Mouse (Mus musculus) neural tube, embryonic 14.5 days (tissue): ENCODE results near the gene 1110002E22Rik. TPM values are rescaled to one million over a fixed set of nuclear protein-coding genes. Genes with fewer than 3 reads are reported as not detected.
A peak's percentile ranks its signal among the peaks of the same experiment; 100 is the strongest.

ENCODE experiments used
- ATAC-seq: fragments of 200-750 bp; cut with Nextera tagmentation; 2 replicates; pipeline ENCODE4 v1.8.0; 2017; ENCODE audit warnings: low read depth, mild to moderate bottlenecking, moderate TSS enrichment, moderate library complexity
- H3K27ac ChIP-seq: fragments of 300-500 bp; sonication (generic); 2 replicates; pipeline ENCODE4 v1.5.1; 2014; ENCODE audit warnings: low read depth, mild to moderate bottlenecking, control low read depth, low read length, moderate library complexity, mixed read lengths
- H3K27me3 ChIP-seq: fragments of 300-500 bp; sonication (generic); 2 replicates; pipeline ENCODE4 v1.6.1; 2014; ENCODE audit warnings: low read length; ENCODE audit not compliant: control insufficient read depth, insufficient read depth
- H3K36me3 ChIP-seq: fragments of 300-500 bp; sonication (generic); 2 replicates; pipeline ENCODE4 v1.6.1; 2014; ENCODE audit warnings: low read length, mixed read lengths; ENCODE audit not compliant: control insufficient read depth, insufficient read depth
- H3K4me1 ChIP-seq: fragments of 300-500 bp; sonication (generic); 2 replicates; pipeline ENCODE4 v1.6.1; 2014; ENCODE audit warnings: low read length; ENCODE audit not compliant: control insufficient read depth, insufficient read depth
- H3K4me2 ChIP-seq: fragments of 300-500 bp; sonication (generic); 2 replicates; pipeline ENCODE4 v1.6.1; 2014; ENCODE audit warnings: mild to moderate bottlenecking, low read depth, low read length, control low read depth
- H3K4me3 ChIP-seq: fragments of 300-500 bp; sonication (generic); 2 replicates; pipeline ENCODE4 v1.5.1; 2014; ENCODE audit warnings: low read depth, low read length, control low read depth, mixed read lengths
- H3K9ac ChIP-seq: fragments of 300-500 bp; sonication (generic); replicated peaks from 2 replicates; pipeline ENCODE4 v1.6.1; 2014; ENCODE audit warnings: low read depth, mild to moderate bottlenecking, control low read depth, low read length, mixed read lengths
- H3K9me3 ChIP-seq: fragments of 300-500 bp; sonication (generic); 2 replicates; pipeline ENCODE4 v1.6.1; 2016; ENCODE audit warnings: low read length; ENCODE audit not compliant: control insufficient read depth
- WGBS: fragments of 180-500 bp; shearing (Covaris S2); extraction: QIAGEN DNeasy Blood & Tissue Kit; methylation state at CpG from one replicate; pipeline ENCODE4 v1.1.7; 2014; 5-methylcytosine and 5-hydroxymethylcytosine counted together
- polyA plus RNA-seq: library from polyadenylated mRNA; unstranded; fragments of >200 nt; fragmentation: Nextera tagmentation; extraction: Ambion mirVana; gene quantifications from 2 replicates; pipeline ENCODE4 v1.2.1, GENCODE M21; 2014

The 1110002E22Rik gene
- 0.01 and 0.08 TPM in 2 replicates for polyA plus RNA-seq

DNA sequence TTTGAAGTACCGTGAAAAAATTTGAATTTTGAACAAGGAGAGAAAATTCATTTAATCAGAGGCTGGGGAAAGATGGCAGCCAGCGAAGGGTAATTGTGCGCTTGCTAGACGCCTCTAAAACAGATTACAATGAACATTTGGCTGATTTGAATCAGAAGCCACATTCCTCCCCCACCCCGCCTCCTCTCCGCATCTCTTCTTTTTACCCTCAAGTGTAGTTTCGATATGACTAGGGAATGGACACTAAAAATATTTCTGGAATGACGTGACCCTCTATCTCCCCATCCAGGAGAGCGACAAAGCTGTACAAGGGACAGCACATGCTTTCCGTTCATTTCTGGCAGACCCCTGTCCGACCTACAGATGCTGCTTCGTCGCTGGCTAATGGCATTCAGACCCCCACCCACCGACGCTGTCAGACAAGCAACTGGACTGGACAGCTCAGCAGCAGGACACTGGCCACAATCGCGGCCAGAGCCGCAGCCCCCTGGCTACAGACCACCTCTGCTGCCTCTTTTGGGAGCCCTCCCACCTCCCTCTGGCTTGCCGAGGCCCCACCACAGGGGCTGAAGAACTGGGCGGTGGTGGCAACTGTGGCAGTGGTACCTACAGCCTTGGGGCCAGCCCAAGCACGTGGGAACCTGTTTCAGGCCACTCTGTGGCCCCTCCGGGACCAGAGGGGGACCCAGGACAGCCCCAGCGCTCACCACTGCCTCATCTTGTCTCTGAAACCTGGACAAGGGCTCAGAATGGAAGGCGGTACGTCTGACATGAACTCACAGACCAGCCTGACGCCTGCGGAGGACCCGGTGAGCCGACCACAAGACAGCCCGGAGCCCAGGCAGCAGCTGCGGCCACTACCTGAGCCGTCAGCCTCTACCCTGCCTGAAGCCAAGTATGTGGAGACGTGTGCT lies at the start of gene 1110002E22Rik:
1110002E22Rik (plus strand) TSS at position 321 of the 914 bp plus-strand sequence.
- Histone ChIP-seq H3K9me3 (no peaks in the 10 kb centered on the region), H3K27me3 (no peaks in the 10 kb centered on the region), H3K36me3 (no peaks in the 10 kb centered on the region), H3K4me3 (no peak within 1 kb of the TSS), H3K4me2 (no peak within 1 kb of the TSS), H3K27ac (no peak within 1 kb of the TSS), H3K9ac (no peak within 1 kb of the TSS), H3K4me1 (0 out of 2 replicates have a peak, but pooled peaks cover 2% of the 10 kb centered on the region)
- peak; percentile 39 for ATAC-seq
- 74% methylated on average over 33 of the region's 33 CpGs for WGBS

- no peaks in the 10 kb centered on the region for H3K27me3 ChIP-seq
- H3K4me1 ChIP-seq: no peaks in the 10 kb centered on the region
- peak overlapping the region; percentile 32 for H3K4me2 ChIP-seq
- 40% methylated on average over 12 of the region's 12 CpGs for WGBS
- peak; percentile 90 for ATAC-seq
- H3K9ac ChIP-seq: no peak overlapping the region
- H3K4me3 ChIP-seq: 0 out of 2 replicates have a peak overlapping the region, but pooled peaks have one; percentile 3
- H3K27ac ChIP-seq: no peak overlapping the region
- no peaks in the 10 kb centered on the region for H3K9me3 ChIP-seq
- no peaks in the 10 kb centered on the region for H3K36me3 ChIP-seq
Measured at GRCm38 (mm10) chr3:138016810-138017209, 48.0 kb upstream of the 1110002E22Rik start.

DNA sequence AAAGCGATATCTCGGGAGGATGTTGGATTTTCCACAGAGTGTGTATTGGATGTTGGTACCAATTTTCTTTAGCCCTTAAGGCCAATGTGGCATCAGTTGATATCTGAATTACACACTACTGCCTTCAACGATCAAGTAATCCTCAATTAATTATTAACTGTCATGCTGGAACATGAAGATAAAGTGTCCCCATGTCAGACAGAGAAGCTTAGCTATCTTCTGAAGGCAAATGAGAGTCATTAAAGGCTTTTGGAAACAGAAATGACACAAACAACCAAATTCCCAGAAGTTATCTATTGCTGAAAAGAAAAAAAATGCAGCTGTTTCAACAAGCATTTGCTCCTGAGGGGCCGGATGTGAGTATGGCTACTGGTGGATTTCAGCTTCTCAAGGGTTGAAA lies 42.8 kb upstream of the 1110002E22Rik start:
- Histone ChIP-seq H3K9me3 (no peaks in the 10 kb centered on the region), H3K27me3 (no peaks in the 10 kb centered on the region), H3K4me3 (no peak overlapping the region), H3K4me2 (no peak overlapping the region), H3K27ac (no peak overlapping the region), H3K9ac (no peak overlapping the region), H3K4me1 (no peaks in the 10 kb centered on the region), H3K36me3 (no peaks in the 10 kb centered on the region)
- WGBS: 89% methylated on average over 4 of the region's 4 CpGs
- ATAC-seq: no peak

- Histone ChIP-seq H3K4me3 (no peak overlapping the region), H3K27ac (no peak overlapping the region), H3K9me3 (no peaks in the 10 kb centered on the region), H3K4me1 (no peaks in the 10 kb centered on the region), H3K9ac (no peak overlapping the region), H3K36me3 (no peaks in the 10 kb centered on the region), H3K4me2 (no peak overlapping the region), H3K27me3 (no peaks in the 10 kb centered on the region)
- ATAC-seq: no peak
- WGBS: 87% methylated on average over 4 of the region's 4 CpGs
Measured at GRCm38 (mm10) chr3:138022651-138023050, 42.2 kb upstream of the 1110002E22Rik start.

DNA sequence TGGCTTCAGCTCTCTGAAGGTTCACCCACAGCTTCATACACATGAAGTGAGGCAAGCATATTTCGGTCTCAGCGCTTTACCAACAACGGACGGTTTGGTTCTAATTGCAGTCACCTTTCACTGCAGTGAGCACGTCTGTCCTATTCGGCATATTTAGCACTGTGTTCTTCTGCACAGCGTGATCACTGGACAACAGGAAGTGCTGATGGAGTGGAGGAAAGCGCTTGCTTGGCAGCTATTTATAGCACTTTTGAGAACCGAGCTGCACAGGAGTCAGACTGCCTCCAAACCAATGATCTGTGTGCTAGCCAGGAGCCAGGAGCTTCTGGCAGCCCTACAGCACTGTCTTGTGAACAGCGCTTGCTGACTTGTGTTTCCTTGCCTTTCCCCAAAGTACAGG lies 38.6 kb upstream of the 1110002E22Rik start:
- no peaks in the 10 kb centered on the region for H3K36me3 ChIP-seq
- ATAC-seq: no peak
- 78% methylated on average over 10 of the region's 10 CpGs for WGBS

GRCm38 (mm10) chr3:138027575-138028362 lies 37.1 kb upstream of the 1110002E22Rik start:
- H3K4me3 ChIP-seq: no peak overlapping the region
- no peaks in the 10 kb centered on the region for H3K27me3 ChIP-seq
- H3K27ac ChIP-seq: no peak overlapping the region
- H3K9ac ChIP-seq: no peak overlapping the region
- no peaks in the 10 kb centered on the region for H3K4me1 ChIP-seq
- H3K4me2 ChIP-seq: no peak overlapping the region
- no peak for ATAC-seq
- WGBS: 88% methylated on average over 5 of the region's 5 CpGs
- no peaks in the 10 kb centered on the region for H3K36me3 ChIP-seq
- H3K9me3 ChIP-seq: no peaks in the 10 kb centered on the region

More for the DNA sequence above, 38.6 kb upstream of the 1110002E22Rik start:
- Histone ChIP-seq H3K4me3 (no peak overlapping the region), H3K9me3 (no peaks in the 10 kb centered on the region), H3K4me2 (no peak overlapping the region), H3K9ac (no peak overlapping the region), H3K27me3 (no peaks in the 10 kb centered on the region), H3K4me1 (no peaks in the 10 kb centered on the region), H3K27ac (no peak overlapping the region)

DNA sequence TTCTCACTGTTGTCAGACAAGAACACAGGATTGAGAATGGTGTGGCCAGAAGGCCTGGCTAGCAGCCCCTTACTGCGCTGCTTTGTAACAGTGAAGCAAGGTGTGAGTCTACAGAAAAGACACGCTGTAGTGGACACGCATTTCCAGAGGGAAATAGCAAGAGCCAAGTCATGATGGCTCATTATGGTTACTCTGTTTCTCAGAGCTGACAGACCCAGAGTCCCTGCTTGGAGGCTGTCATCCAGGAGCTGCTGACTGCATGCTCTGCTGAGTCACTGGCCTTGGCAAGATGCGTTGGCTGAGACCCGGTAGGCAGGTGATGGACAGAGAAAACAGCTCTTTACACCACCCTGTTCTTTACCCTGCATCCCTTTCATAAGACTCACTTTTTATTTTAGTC lies 35.5 kb upstream of the 1110002E22Rik start:
- no peaks in the 10 kb centered on the region for H3K27me3 ChIP-seq
- no peak for ATAC-seq

GRCm38 (mm10) chr3:138030563-138030962 lies 34.3 kb upstream of the 1110002E22Rik start:
- WGBS: 88% methylated on average over 6 of the region's 6 CpGs

More for the DNA sequence above, 35.5 kb upstream of the 1110002E22Rik start:
- H3K4me1 ChIP-seq: no peaks in the 10 kb centered on the region
- no peak overlapping the region for H3K4me2 ChIP-seq
- H3K27ac ChIP-seq: no peak overlapping the region
- H3K9ac ChIP-seq: no peak overlapping the region
- H3K4me3 ChIP-seq: no peak overlapping the region
- 84% methylated on average over 5 of the region's 5 CpGs for WGBS
- H3K36me3 ChIP-seq: no peaks in the 10 kb centered on the region
- no peaks in the 10 kb centered on the region for H3K9me3 ChIP-seq

DNA sequence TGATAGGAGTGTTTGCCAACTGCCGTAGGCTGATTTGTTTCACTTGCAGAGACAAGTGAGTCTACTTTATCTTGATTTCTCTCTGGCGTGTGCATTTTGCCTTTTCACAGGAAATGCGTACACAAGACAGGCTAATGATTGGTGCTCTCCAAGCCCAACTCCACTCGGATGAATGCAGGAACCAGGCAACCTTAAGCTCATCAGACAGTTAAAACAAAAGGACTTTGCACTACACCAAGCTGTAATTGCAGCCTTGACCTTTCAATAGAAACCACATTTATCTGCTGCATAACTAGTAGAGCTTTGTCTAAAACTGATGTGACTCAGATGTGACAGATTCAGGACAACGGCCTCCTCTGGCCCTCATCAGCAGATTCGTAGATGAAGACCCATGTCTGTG lies 30.9 kb upstream of the 1110002E22Rik start:
- Histone ChIP-seq H3K27ac (no peak overlapping the region), H3K4me1 (no peaks in the 10 kb centered on the region), H3K4me3 (no peak overlapping the region), H3K9me3 (no peaks in the 10 kb centered on the region), H3K27me3 (no peaks in the 10 kb centered on the region), H3K36me3 (no peaks in the 10 kb centered on the region), H3K9ac (no peak overlapping the region), H3K4me2 (no peak overlapping the region)
- no peak for ATAC-seq
- 84% methylated on average over 6 of the region's 6 CpGs for WGBS

More at GRCm38 (mm10) chr3:138030563-138030962, 34.3 kb upstream of the 1110002E22Rik start:
- Histone ChIP-seq H3K36me3 (no peaks in the 10 kb centered on the region), H3K4me1 (no peaks in the 10 kb centered on the region), H3K27me3 (no peaks in the 10 kb centered on the region), H3K4me3 (no peak overlapping the region), H3K27ac (no peak overlapping the region), H3K9me3 (no peaks in the 10 kb centered on the region), H3K9ac (no peak overlapping the region), H3K4me2 (no peak overlapping the region)
- no peak for ATAC-seq
